Mouse (Mus musculus): ENCODE measurements around the gene Itgam. TPM values are rescaled to one million over a fixed set of nuclear protein-coding genes. Genes with fewer than 3 reads are reported as not detected.
"Not testable (repeated sequence)": the region's sequence is repeated elsewhere in the genome, so short reads cannot be mapped to it uniquely, and the experiment has no call there.

Itgam gene
- polyA plus RNA-seq, 1 experiment from 2014 or later, result 0.52 TPM

DNA sequence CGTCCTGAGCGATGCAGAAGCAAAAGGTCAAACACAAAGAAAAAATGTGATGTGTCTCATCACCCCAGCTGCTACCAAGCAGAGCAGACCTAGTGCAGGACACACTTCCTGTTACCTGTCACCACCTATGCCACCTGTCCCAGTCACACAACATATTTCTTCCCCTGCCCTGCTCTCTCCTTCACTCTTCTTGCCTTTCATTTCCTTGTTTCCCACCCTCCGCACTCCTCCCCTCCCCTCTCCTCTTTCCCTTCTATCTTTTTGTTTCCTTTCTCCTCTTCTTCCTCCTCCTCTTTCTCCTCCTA is 29.5 kb upstream of the Itgam start:
- Histone ChIP-seq H3K9me3 (no peaks in the 10 kb centered on the region), H3K4me1 (no peaks in the 10 kb centered on the region), H3K27me3 (replicated peaks; ENCODE audit: low read depth, poor library complexity, severe bottlenecking) (no peaks in the 10 kb centered on the region), H3K4me3 (no peak overlapping the region), H3K27ac (replicated peaks) (no peak overlapping the region), H3K36me3 (replicated peaks) (no peaks in the 10 kb centered on the region)
- WGBS, result 96% methylated on average over 3 of the region's 3 CpGs
- no peak for DNase-seq (ENCODE audit: low spot score)

GRCm38 (mm10) chr7:128033616-128034015 is 28.8 kb upstream of the Itgam start:
- H3K27ac ChIP-seq (replicated peaks), result no peak overlapping the region
- H3K4me3 ChIP-seq, result no peak overlapping the region
- 93% methylated on average over 4 of the region's 4 CpGs for WGBS
- no peaks in the 10 kb centered on the region for H3K4me1 ChIP-seq
- H3K9me3 ChIP-seq, result no peaks in the 10 kb centered on the region
- H3K27me3 ChIP-seq (replicated peaks; ENCODE audit: low read depth, poor library complexity, severe bottlenecking), result no peaks in the 10 kb centered on the region
- H3K36me3 ChIP-seq (replicated peaks), result no peaks in the 10 kb centered on the region
- no peak for DNase-seq (ENCODE audit: low spot score)

GRCm38 (mm10) chr7:128042161-128042820 is 20.1 kb upstream of the Itgam start:
- H3K9me3 ChIP-seq; H3K36me3 ChIP-seq (replicated peaks); H3K27ac ChIP-seq (replicated peaks); H3K4me1 ChIP-seq; DNase-seq (ENCODE audit: low spot score); H3K4me3 ChIP-seq; H3K27me3 ChIP-seq (replicated peaks; ENCODE audit: low read depth, poor library complexity, severe bottlenecking): not testable (repeated sequence)
- WGBS, result 78% methylated on average over 15 of the region's 15 CpGs

- no peak overlapping the region for H3K27ac ChIP-seq (replicated peaks)
- H3K4me1 ChIP-seq, result no peaks in the 10 kb centered on the region
- no peak for DNase-seq (ENCODE audit: low spot score)
- 70% methylated on average over 4 of the region's 4 CpGs for WGBS
- H3K27me3 ChIP-seq (replicated peaks; ENCODE audit: low read depth, poor library complexity, severe bottlenecking), result no peaks in the 10 kb centered on the region
- H3K9me3 ChIP-seq, result no peaks in the 10 kb centered on the region
- no peak overlapping the region for H3K4me3 ChIP-seq
- H3K36me3 ChIP-seq (replicated peaks), result no peaks in the 10 kb centered on the region
These were observed 18.2 kb upstream of the Itgam start for GRCm38 (mm10) chr7:128044142-128044785.

DNA sequence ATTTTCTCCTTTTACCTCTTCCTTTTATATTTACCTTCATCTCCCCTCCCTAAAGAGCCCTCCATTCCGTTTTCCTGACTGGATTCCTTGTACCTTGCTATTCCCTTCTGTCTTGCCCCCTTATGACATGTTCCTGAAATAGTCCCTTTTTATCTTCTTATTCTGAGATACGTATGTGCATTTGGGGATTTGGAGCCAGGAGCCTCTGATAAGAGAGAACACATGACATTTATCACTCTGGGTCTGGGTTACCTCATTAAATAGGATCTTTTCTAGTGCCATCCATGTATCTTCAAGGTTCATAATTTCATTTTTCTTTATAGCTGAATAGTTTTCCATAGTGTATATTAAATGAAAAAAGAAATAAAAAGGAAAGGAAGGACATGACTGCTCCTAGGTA is 16.8 kb upstream of the Itgam start:
- H3K36me3 ChIP-seq (replicated peaks), result no peaks in the 10 kb centered on the region
- 74% methylated on average over 2 of the region's 2 CpGs for WGBS
- no peak for DNase-seq (ENCODE audit: low spot score)
- H3K9me3 ChIP-seq, result no peaks in the 10 kb centered on the region
- no peak overlapping the region for H3K4me3 ChIP-seq
- H3K27ac ChIP-seq (replicated peaks), result no peak overlapping the region
- H3K27me3 ChIP-seq (replicated peaks; ENCODE audit: low read depth, poor library complexity, severe bottlenecking), result no peaks in the 10 kb centered on the region
- peaks cover 1% of the 10 kb centered on the region; the same call in 1 of the 2 replicates for H3K4me1 ChIP-seq

- H3K4me3 ChIP-seq, result no peak overlapping the region
- H3K36me3 ChIP-seq (replicated peaks), result no peaks in the 10 kb centered on the region
- no peak overlapping the region for H3K27ac ChIP-seq (replicated peaks)
- 94% methylated on average over 4 of the region's 4 CpGs for WGBS
- H3K9me3 ChIP-seq, result no peaks in the 10 kb centered on the region
- peaks cover 2% of the 10 kb centered on the region; the same call in 1 of the 2 replicates for H3K4me1 ChIP-seq
- no peak for DNase-seq (ENCODE audit: low spot score)
- no peaks in the 10 kb centered on the region for H3K27me3 ChIP-seq (replicated peaks; ENCODE audit: low read depth, poor library complexity, severe bottlenecking)
These were observed 13.6 kb upstream of the Itgam start for GRCm38 (mm10) chr7:128048819-128049218.

DNA sequence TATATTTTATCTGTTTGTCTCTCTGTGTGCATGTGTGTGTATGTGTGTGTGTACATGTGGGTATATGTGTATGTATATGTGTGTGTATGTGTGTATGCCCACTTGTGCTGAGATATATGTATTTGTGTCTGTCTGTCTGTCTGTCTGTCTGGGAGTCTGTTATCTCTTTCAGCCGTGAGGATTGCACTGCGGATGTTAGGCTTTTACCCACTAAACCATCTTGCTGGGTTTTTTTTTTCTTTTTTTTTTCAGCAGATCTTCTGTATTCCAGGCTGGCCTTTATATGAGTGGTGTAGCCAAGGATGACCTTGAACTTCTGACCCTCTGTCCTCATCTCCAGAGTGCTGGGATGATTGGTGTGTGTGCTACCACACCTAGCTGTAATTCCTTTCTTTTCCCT is 13.2 kb upstream of the Itgam start:
- H3K36me3 ChIP-seq (replicated peaks), result no peaks in the 10 kb centered on the region
- 89% methylated on average over 2 of the region's 2 CpGs for WGBS

GRCm38 (mm10) chr7:128050739-128051138 is 11.7 kb upstream of the Itgam start:
- Histone ChIP-seq H3K9me3 (no peaks in the 10 kb centered on the region), H3K27ac (replicated peaks) (no peak overlapping the region), H3K4me1 (peaks cover 2% of the 10 kb centered on the region; the same call in 1 of the 2 replicates), H3K36me3 (replicated peaks) (no peaks in the 10 kb centered on the region), H3K4me3 (no peak overlapping the region), H3K27me3 (replicated peaks; ENCODE audit: low read depth, poor library complexity, severe bottlenecking) (no peaks in the 10 kb centered on the region)
- no peak for DNase-seq (ENCODE audit: low spot score)
- 65% methylated on average over 4 of the region's 4 CpGs for WGBS

More for the DNA sequence above, 13.2 kb upstream of the Itgam start:
- Histone ChIP-seq H3K9me3 (no peaks in the 10 kb centered on the region), H3K4me3 (no peak overlapping the region), H3K27me3 (replicated peaks; ENCODE audit: low read depth, poor library complexity, severe bottlenecking) (no peaks in the 10 kb centered on the region), H3K27ac (replicated peaks) (no peak overlapping the region), H3K4me1 (peaks cover 2% of the 10 kb centered on the region; the same call in 1 of the 2 replicates)
- DNase-seq (ENCODE audit: low spot score), result no peak

- Histone ChIP-seq H3K27ac (replicated peaks) (no peak overlapping the region), H3K9me3 (no peaks in the 10 kb centered on the region), H3K4me1 (peaks cover 2% of the 10 kb centered on the region; the same call in 1 of the 2 replicates), H3K27me3 (replicated peaks; ENCODE audit: low read depth, poor library complexity, severe bottlenecking) (no peaks in the 10 kb centered on the region), H3K4me3 (no peak overlapping the region), H3K36me3 (replicated peaks) (no peaks in the 10 kb centered on the region)
- 83% methylated on average over 5 of the region's 5 CpGs for WGBS
- DNase-seq (ENCODE audit: low spot score), result no peak
These were observed 9.4 kb upstream of the Itgam start for GRCm38 (mm10) chr7:128053061-128053460.

- DNase-seq (ENCODE audit: low spot score), result no peak
- H3K27me3 ChIP-seq (replicated peaks; ENCODE audit: low read depth, poor library complexity, severe bottlenecking), result no peaks in the 10 kb centered on the region
- 73% methylated on average over 3 of the region's 3 CpGs for WGBS
- no peak overlapping the region for H3K27ac ChIP-seq (replicated peaks)
- H3K9me3 ChIP-seq, result no peaks in the 10 kb centered on the region
- H3K36me3 ChIP-seq (replicated peaks), result no peaks in the 10 kb centered on the region
- no peak overlapping the region for H3K4me3 ChIP-seq
- H3K4me1 ChIP-seq, result no peaks in the 10 kb centered on the region
These were observed 5.5 kb upstream of the Itgam start for GRCm38 (mm10) chr7:128056917-128057444.

- H3K4me1 ChIP-seq, result no peaks in the 10 kb centered on the region
- WGBS, result 79% methylated on average over 8 of the region's 8 CpGs
These were observed 4.6 kb upstream of the Itgam start for GRCm38 (mm10) chr7:128057860-128058259.

GRCm38 (mm10) chr7:128058576-128058975 is 3.9 kb upstream of the Itgam start:
- H3K27ac ChIP-seq (replicated peaks), result no peak overlapping the region
- H3K9me3 ChIP-seq, result no peaks in the 10 kb centered on the region
- 75% methylated on average over 7 of the region's 7 CpGs for WGBS
- no peaks in the 10 kb centered on the region for H3K27me3 ChIP-seq (replicated peaks; ENCODE audit: low read depth, poor library complexity, severe bottlenecking)
- DNase-seq (ENCODE audit: low spot score), result no peak
- no peaks in the 10 kb centered on the region for H3K4me1 ChIP-seq
- H3K36me3 ChIP-seq (replicated peaks), result no peaks in the 10 kb centered on the region
- no peak overlapping the region for H3K4me3 ChIP-seq

More at GRCm38 (mm10) chr7:128057860-128058259, 4.6 kb upstream of the Itgam start:
- Histone ChIP-seq H3K9me3 (no peaks in the 10 kb centered on the region), H3K4me3 (no peak overlapping the region), H3K36me3 (replicated peaks) (no peaks in the 10 kb centered on the region), H3K27ac (replicated peaks) (no peak overlapping the region), H3K27me3 (replicated peaks; ENCODE audit: low read depth, poor library complexity, severe bottlenecking) (no peaks in the 10 kb centered on the region)
- no peak for DNase-seq (ENCODE audit: low spot score)

DNA sequence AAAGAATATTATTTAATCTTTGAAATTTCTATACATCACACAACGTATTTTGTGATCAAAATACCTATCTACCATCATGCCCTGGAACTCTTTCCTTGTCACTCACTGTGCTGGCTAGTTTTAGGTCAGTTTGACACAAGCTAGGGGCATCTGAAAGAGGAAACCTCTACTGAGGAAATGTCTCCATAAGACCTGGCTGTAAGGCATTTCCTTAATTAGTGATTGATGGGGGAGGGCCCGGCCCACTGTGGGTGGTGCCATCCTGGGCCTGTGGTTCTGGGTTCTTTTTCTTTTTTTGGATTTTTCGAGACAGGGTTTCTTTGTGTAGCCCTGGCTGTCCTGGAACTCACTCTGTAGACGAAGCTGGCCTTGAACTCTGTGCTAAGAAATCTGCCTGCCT is 3.3 kb upstream of the Itgam start:
- H3K4me1 ChIP-seq, result no peaks in the 10 kb centered on the region
- H3K36me3 ChIP-seq (replicated peaks), result no peaks in the 10 kb centered on the region
- no peaks in the 10 kb centered on the region for H3K9me3 ChIP-seq
- DNase-seq (ENCODE audit: low spot score), result no peak
- H3K27ac ChIP-seq (replicated peaks), result no peak overlapping the region
- 79% methylated on average over 4 of the region's 4 CpGs for WGBS
- no peak overlapping the region for H3K4me3 ChIP-seq
- no peaks in the 10 kb centered on the region for H3K27me3 ChIP-seq (replicated peaks; ENCODE audit: low read depth, poor library complexity, severe bottlenecking)

All from embryonic facial prominence, embryonic 10.5 days (tissue).